26 mouse cellular contexts compared by ENCODE assay signal in genomic region chr3:39465811-39466210, GRCm38 (mm10).
"Had no signal": no experiment of that assay in that cellular context is flagged by ENCODE, and none has a peak within 500 bp of the region (broad histone marks: within the 10 kb centered on the region; RNA-seq: fewer than 3 reads in every experiment).

No protein-coding gene starts in this region.

- DNase-seq: gastrocnemius, adult 2 months; gastrocnemius, postnatal 10 days; gastrocnemius, postnatal 25 days; heart, adult 18-20 months; heart, postnatal 14 days; heart, postnatal 36 days; kidney, adult 11 months; kidney, adult 9 months; kidney, postnatal 14 days; kidney, postnatal 36 days; layer of hippocampus, adult 9-11 months; layer of hippocampus, postnatal 36 days; left cerebral cortex, postnatal 4 days had no signal

- H3K9me3 ChIP-seq: heart, embryonic 13.5 days; heart, embryonic 15.5 days; hindbrain, embryonic 13.5 days; hindbrain, embryonic 15.5 days; kidney, embryonic 15.5 days; limb, embryonic 13.5 days; limb, embryonic 15.5 days; liver, embryonic 12.5 days had no signal

- H3K27me3 ChIP-seq: heart, embryonic 13.5 days; heart, embryonic 15.5 days; hindbrain, embryonic 13.5 days; hindbrain, embryonic 15.5 days; kidney, embryonic 15.5 days; limb, embryonic 13.5 days; limb, embryonic 15.5 days; liver, embryonic 12.5 days had no signal

- H3K4me2 ChIP-seq: heart, embryonic 11.5 days; heart, embryonic 13.5 days; heart, embryonic 15.5 days; hindbrain, embryonic 13.5 days; hindbrain, embryonic 15.5 days; kidney, embryonic 15.5 days; limb, embryonic 13.5 days; limb, embryonic 15.5 days; liver, embryonic 12.5 days had no signal

- H3K4me3 ChIP-seq: gastrocnemius, adult 2 months; heart, embryonic 13.5 days; heart, embryonic 15.5 days; hindbrain, embryonic 13.5 days; hindbrain, embryonic 15.5 days; kidney, embryonic 15.5 days; limb, embryonic 13.5 days; limb, embryonic 15.5 days; liver, embryonic 12.5 days had no signal

- H3K4me1 ChIP-seq: heart, embryonic 15.5 days; hindbrain, embryonic 13.5 days; hindbrain, embryonic 15.5 days; kidney, embryonic 15.5 days; limb, embryonic 15.5 days; liver, embryonic 12.5 days had no signal

- ATAC-seq: hindbrain, postnatal 0 days; intestine, embryonic 16.5 days; liver, embryonic 12.5 days had no signal

- H3K36me3 ChIP-seq: heart, embryonic 13.5 days; heart, embryonic 15.5 days; hindbrain, embryonic 13.5 days; hindbrain, embryonic 15.5 days; kidney, embryonic 15.5 days; limb, embryonic 13.5 days; limb, embryonic 15.5 days; liver, embryonic 12.5 days had no signal

- H3K27ac ChIP-seq: gastrocnemius, adult 2 months; heart, embryonic 13.5 days; heart, embryonic 15.5 days; hindbrain, embryonic 13.5 days; hindbrain, embryonic 15.5 days; hindbrain, postnatal 0 days; kidney, embryonic 15.5 days; kidney, postnatal 0 days; limb, embryonic 13.5 days; limb, embryonic 15.5 days; liver, embryonic 12.5 days; liver, embryonic 14.5 days had no signal

- H3K9ac ChIP-seq: heart, embryonic 13.5 days; heart, embryonic 15.5 days; hindbrain, embryonic 13.5 days; hindbrain, embryonic 15.5 days; kidney, embryonic 15.5 days; limb, embryonic 13.5 days; limb, embryonic 15.5 days; liver, embryonic 12.5 days; liver, embryonic 14.5 days had no signal
